Mouse (Mus musculus) forelimb bud, embryonic 11.5 days (tissue): ENCODE measurements at regions not wholly inside any gene's neighbourhood (a gene's known extent, or its start where the extent isn't known, plus 50 kb on each side); places are given as distances from the start of the nearest gene placed in this dataset.

Source experiments
- DNase-seq: peaks from one replicate; pipeline ENCODE4 v3.0.0-alpha.2; 2012; ENCODE audit warnings: low read depth, low spot score

GRCm38 (mm10) chr12:97717812-97718211 lies 541.4 kb downstream of the Galc start:
- DNase-seq: no peak
